In the genomic region with DNA sequence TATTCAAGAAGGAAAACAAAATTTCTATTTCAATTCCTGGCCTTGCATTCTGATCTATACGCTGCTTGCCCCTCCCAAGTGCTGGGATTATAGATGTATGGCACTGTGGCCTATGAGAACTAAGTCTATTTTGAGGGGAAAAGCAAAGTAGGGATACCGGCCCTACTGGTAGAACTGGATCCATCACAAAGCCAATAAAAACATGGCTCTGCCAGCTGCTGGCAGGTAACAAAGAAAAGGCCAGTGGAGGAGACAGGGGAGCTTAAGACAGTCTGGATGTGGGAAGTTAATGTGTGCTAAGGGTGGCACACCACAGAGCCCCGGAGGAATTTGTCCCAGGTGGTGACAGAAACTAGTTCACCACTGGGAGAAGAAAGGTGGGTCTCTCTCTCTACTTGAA, we compare ENCODE assay signal across 15 mouse cellular contexts. TPM values are rescaled to one million over a fixed set of nuclear protein-coding genes. Genes with fewer than 3 reads are reported as not detected.
A peak's percentile ranks its signal among the peaks of the same experiment; 100 is the strongest.
DNase-seq lines count a peak whose midpoint lies in the region; ATAC-seq and TF ChIP-seq lines count a peak whose summit lies in the region.
"Had no signal": no experiment of that assay in that cellular context is flagged by ENCODE, and none has a peak within 500 bp of the region (broad histone marks: within the 10 kb centered on the region; RNA-seq: fewer than 3 reads in every experiment).

No protein-coding gene starts in this region.

- 64% methylated on average over 3 of the region's 3 CpGs for WGBS in lung, embryonic 14.5 days
- 78% methylated on average over 3 of the region's 3 CpGs for WGBS in kidney, embryonic 14.5 days
- WGBS in stomach, embryonic 16.5 days, result 50% methylated on average over 3 of the region's 3 CpGs
- WGBS in forebrain, postnatal 0 days, result 88% methylated on average over 3 of the region's 3 CpGs

- H3K27ac ChIP-seq in lung, embryonic 14.5 days (ENCODE audit: low read depth), result no peak overlapping the region; the same call in 1 of the 2 replicates
- no peak overlapping the region for H3K27ac ChIP-seq in kidney, embryonic 14.5 days (ENCODE audit: low read depth, low read length)
- H3K27ac ChIP-seq in stomach, embryonic 16.5 days (ENCODE audit: low read length), result peak overlapping the region; percentile 75
- no peak overlapping the region for H3K27ac ChIP-seq in forebrain, postnatal 0 days (ENCODE audit: low read depth, low read length)

- no peaks in the 10 kb centered on the region for H3K4me1 ChIP-seq in lung, embryonic 14.5 days (ENCODE audit: insufficient read depth)
- H3K4me1 ChIP-seq in kidney, embryonic 14.5 days (ENCODE audit: control insufficient read depth, insufficient read depth, low read length), result no peaks in the 10 kb centered on the region
- H3K4me1 ChIP-seq in stomach, embryonic 16.5 days (ENCODE audit: control insufficient read depth, insufficient read depth, low read length), result peaks cover 4% of the 10 kb centered on the region; the same call in 1 of the 2 replicates
- H3K4me1 ChIP-seq in forebrain, postnatal 0 days (ENCODE audit: insufficient read depth), result no peaks in the 10 kb centered on the region

- no peak for TF ChIP-seq CTCF in lung, embryonic 14.5 days (IDR thresholded peaks at IDR 0.05; ENCODE audit: low read depth)
- no peak for TF ChIP-seq CTCF in forebrain, postnatal 0 days (IDR thresholded peaks at IDR 0.05; ENCODE audit: low read depth)

- no peaks in the 10 kb centered on the region for H3K27me3 ChIP-seq in lung, embryonic 14.5 days (ENCODE audit: insufficient read depth, low read length)
- no peaks in the 10 kb centered on the region for H3K27me3 ChIP-seq in kidney, embryonic 14.5 days (ENCODE audit: control insufficient read depth, insufficient read depth, low read length)
- H3K27me3 ChIP-seq in stomach, embryonic 16.5 days (ENCODE audit: control insufficient read depth, insufficient read depth, low read length), result no peaks in the 10 kb centered on the region
- no peaks in the 10 kb centered on the region for H3K27me3 ChIP-seq in forebrain, postnatal 0 days (ENCODE audit: insufficient read depth, low read length)

- H3K9me3 ChIP-seq in lung, embryonic 14.5 days (ENCODE audit: low read depth, low read length), result no peaks in the 10 kb centered on the region
- H3K9me3 ChIP-seq in kidney, embryonic 14.5 days (ENCODE audit: control insufficient read depth, low read length), result no peaks in the 10 kb centered on the region
- no peaks in the 10 kb centered on the region for H3K9me3 ChIP-seq in stomach, embryonic 16.5 days (replicated peaks; ENCODE audit: control insufficient read depth, low read length)
- no peaks in the 10 kb centered on the region for H3K9me3 ChIP-seq in forebrain, postnatal 0 days (ENCODE audit: low read length)

- peak; percentile 33 for DNase-seq in lung, embryonic 14.5 days
- DNase-seq in lung, postnatal 25 days (ENCODE audit: low spot score), result no peak
- DNase-seq in gonadal fat pad, adult 2 months (ENCODE audit: low read depth), result peak; percentile 99
- no peak for DNase-seq in adrenal gland, postnatal 10 days
- DNase-seq in forebrain, postnatal 0 days, result no peak
- DNase-seq: adrenal gland, postnatal 36 days; cerebellum, adult 11 months; gastrocnemius, postnatal 14 days; heart, postnatal 4 days; retina, postnatal 1 day had no signal

- peak; percentile 54; the same call in 1 of the 2 replicates for ATAC-seq in lung, embryonic 14.5 days (ENCODE audit: insufficient read depth)
- 0 out of 2 replicates have a peak, but pooled peaks have one; percentile 28 for ATAC-seq in kidney, embryonic 14.5 days (ENCODE audit: low FRiP score, low TSS enrichment)
- ATAC-seq in stomach, embryonic 16.5 days (ENCODE audit: insufficient read depth, low FRiP score), result peak; percentile 85
- ATAC-seq in forebrain, postnatal 0 days, result no peak
- ATAC-seq: inflammation-experienced regulatory T-cells, adult 6 months had no signal

- H3K36me3 ChIP-seq in lung, embryonic 14.5 days (ENCODE audit: insufficient read depth), result peaks cover 32% of the 10 kb centered on the region
- peaks cover 31% of the 10 kb centered on the region for H3K36me3 ChIP-seq in kidney, embryonic 14.5 days (ENCODE audit: control insufficient read depth, insufficient read depth, low read length)
- H3K36me3 ChIP-seq in stomach, embryonic 16.5 days (ENCODE audit: control insufficient read depth, insufficient read depth, low read length), result peaks cover 15% of the 10 kb centered on the region
- H3K36me3 ChIP-seq in forebrain, postnatal 0 days (ENCODE audit: insufficient read depth), result peaks cover 21% of the 10 kb centered on the region

- H3K4me2 ChIP-seq in lung, embryonic 14.5 days, result no peak overlapping the region
- H3K4me2 ChIP-seq in kidney, embryonic 14.5 days (replicated peaks; ENCODE audit: low read depth, low read length), result no peak overlapping the region
- H3K4me2 ChIP-seq in stomach, embryonic 16.5 days (ENCODE audit: low read depth, low read length), result no peak overlapping the region
- no peak overlapping the region for H3K4me2 ChIP-seq in forebrain, postnatal 0 days (ENCODE audit: low read depth)
- H3K4me2 ChIP-seq: heart, embryonic 11.5 days had no signal

- H3K9ac ChIP-seq in lung, embryonic 14.5 days, result no peak overlapping the region
- no peak overlapping the region for H3K9ac ChIP-seq in kidney, embryonic 14.5 days (ENCODE audit: low read depth, low read length)
- H3K9ac ChIP-seq in stomach, embryonic 16.5 days (ENCODE audit: low read length), result no peak overlapping the region
- no peak overlapping the region for H3K9ac ChIP-seq in forebrain, postnatal 0 days

- H3K4me3 ChIP-seq in lung, embryonic 14.5 days (ENCODE audit: low read depth, low read length), result no peak overlapping the region
- no peak overlapping the region for H3K4me3 ChIP-seq in kidney, embryonic 14.5 days (ENCODE audit: low read length)
- no peak overlapping the region for H3K4me3 ChIP-seq in stomach, embryonic 16.5 days (replicated peaks; ENCODE audit: low read length)
- no peak overlapping the region for H3K4me3 ChIP-seq in forebrain, postnatal 0 days (ENCODE audit: low read depth, low read length)
- H3K4me3 ChIP-seq: erythroblast, embryonic 14.5 days had no signal

RNA-seq across cellular contexts. Expression of a gene that starts 8.6 kb away (rescaled TPM):
- polyA plus RNA-seq in lung, embryonic 14.5 days (2014; fragmentation: Nextera tagmentation; extraction: Ambion mirVana), result 20.0 and 20.1 TPM in 2 replicates
- 4.5 and 6.7 TPM in 2 replicates for polyA plus RNA-seq in gonadal fat pad, adult 2 months (2012; rRNA removed)
- 19.3 and 24.5 TPM in 2 replicates for polyA plus RNA-seq in kidney, embryonic 14.5 days (2014; fragmentation: Nextera tagmentation; extraction: Ambion mirVana)
- polyA plus RNA-seq in stomach, embryonic 16.5 days (2015; fragmentation: Nextera tagmentation; extraction: Ambion mirVana), result 19.5 and 20.0 TPM in 2 replicates
- 10 to 100 TPM in 1 of 2 experiments, 1 to 10 TPM in 1; 8.2 to 10.6 TPM for total RNA-seq in adrenal gland, postnatal 10 days (2021)
- 11.5 and 18.5 TPM in 2 replicates for total RNA-seq in forebrain, postnatal 0 days (2014; rRNA removed)
- polyA plus RNA-seq in forebrain, postnatal 0 days (2015; fragmentation: Nextera tagmentation; extraction: Ambion mirVana), result 12.0 and 15.4 TPM in 2 replicates

RNA-seq across cellular contexts. Expression of a gene that starts 32.9 kb away (rescaled TPM):
- 23.3 and 23.9 TPM in 2 replicates for polyA plus RNA-seq in lung, embryonic 14.5 days (2014; fragmentation: Nextera tagmentation; extraction: Ambion mirVana)
- polyA plus RNA-seq in gonadal fat pad, adult 2 months (2012; rRNA removed), result 6.2 and 12.9 TPM in 2 replicates
- polyA plus RNA-seq in kidney, embryonic 14.5 days (2014; fragmentation: Nextera tagmentation; extraction: Ambion mirVana), result 22.3 and 31.8 TPM in 2 replicates
- polyA plus RNA-seq in stomach, embryonic 16.5 days (2015; fragmentation: Nextera tagmentation; extraction: Ambion mirVana), result 25.9 and 29.9 TPM in 2 replicates
- total RNA-seq in adrenal gland, postnatal 10 days (2021), result 10 to 100 TPM; 31.9 to 39.0 TPM
- 3.2 and 3.9 TPM in 2 replicates for total RNA-seq in forebrain, postnatal 0 days (2014; rRNA removed)
- polyA plus RNA-seq in forebrain, postnatal 0 days (2015; fragmentation: Nextera tagmentation; extraction: Ambion mirVana), result 3.5 and 4.9 TPM in 2 replicates

RNA-seq across cellular contexts. Expression of a gene that starts 55.2 kb away (rescaled TPM):
- polyA plus RNA-seq in lung, embryonic 14.5 days (2014; fragmentation: Nextera tagmentation; extraction: Ambion mirVana), result 7.8 and 8.6 TPM in 2 replicates
- polyA plus RNA-seq in gonadal fat pad, adult 2 months (2012; rRNA removed), result 25.6 and 26.3 TPM in 2 replicates
- polyA plus RNA-seq in kidney, embryonic 14.5 days (2014; fragmentation: Nextera tagmentation; extraction: Ambion mirVana), result 12.4 and 15.4 TPM in 2 replicates
- polyA plus RNA-seq in stomach, embryonic 16.5 days (2015; fragmentation: Nextera tagmentation; extraction: Ambion mirVana), result 12.4 and 13.7 TPM in 2 replicates
- 10 to 100 TPM; 11.6 to 26.0 TPM for total RNA-seq in adrenal gland, postnatal 10 days (2021)
- total RNA-seq in forebrain, postnatal 0 days (2014; rRNA removed), result 6.3 and 15.1 TPM in 2 replicates
- 6.9 and 9.0 TPM in 2 replicates for polyA plus RNA-seq in forebrain, postnatal 0 days (2015; fragmentation: Nextera tagmentation; extraction: Ambion mirVana)

Comparison
In these comparisons a context has a peak if more than half of its experiments do, and no peak if none do; other contexts are left out.
1. DNase-seq: peak in lung, embryonic 14.5 days (single experiment) and gonadal fat pad, adult 2 months (single experiment); none in lung, postnatal 25 days (single experiment), adrenal gland, postnatal 10 days (single experiment) and forebrain, postnatal 0 days (single experiment).